Mouse (Mus musculus) gastrocnemius, postnatal 4 days (tissue): ENCODE measurements around the gene Jade2. TPM values are rescaled to one million over a fixed set of nuclear protein-coding genes. Genes with fewer than 3 reads are reported as not detected.

Experiments
- DNase-seq, 2 experiments: peaks; one replicate each; pipeline ENCODE4 v3.0.0; 2021 to 2022; ENCODE audit warnings: low spot score in 2 of 2, mixed read lengths in 2 of 2
- total RNA-seq, 2 experiments: library from RNA; stranded (reverse); gene quantifications; 2 replicates each; pipeline ENCODE4 v1.2.3; 2021

Jade2 gene
- total RNA-seq, 2 experiments from 2014 or later = 2.1 to 2.2 TPM

- no peak for DNase-seq
These were observed 20.9 kb downstream of the Jade2 start for GRCm38 (mm10) chr11:51836506-51836905.

- DNase-seq = no peak
These were observed 21.9 kb downstream of the Jade2 start for GRCm38 (mm10) chr11:51835598-51835997.

GRCm38 (mm10) chr11:51834067-51834411, 23.4 kb downstream of the Jade2 start:
- no peak for DNase-seq

GRCm38 (mm10) chr11:51833393-51834066, 23.9 kb downstream of the Jade2 start:
- DNase-seq = no peak

GRCm38 (mm10) chr11:51832992-51833391, 24.5 kb downstream of the Jade2 start:
- no peak for DNase-seq

- DNase-seq = no peak
These were observed 25.2 kb downstream of the Jade2 start for GRCm38 (mm10) chr11:51831962-51832909.

GRCm38 (mm10) chr11:51824867-51825424, 32.5 kb downstream of the Jade2 start:
- no peak for DNase-seq

GRCm38 (mm10) chr11:51823963-51824753, 33.3 kb downstream of the Jade2 start:
- no peak for DNase-seq

- DNase-seq = no peak
These were observed 34.2 kb downstream of the Jade2 start for GRCm38 (mm10) chr11:51823271-51823670.

GRCm38 (mm10) chr11:51822736-51823135, 34.7 kb downstream of the Jade2 start:
- DNase-seq = no peak

GRCm38 (mm10) chr11:51820861-51821260, 36.6 kb downstream of the Jade2 start:
- peak; percentile 79 to 84 for DNase-seq

- DNase-seq = no peak
These were observed 37.5 kb downstream of the Jade2 start for GRCm38 (mm10) chr11:51819964-51820363.

- no peak for DNase-seq
These were observed 38.6 kb downstream of the Jade2 start for GRCm38 (mm10) chr11:51818837-51819236.

GRCm38 (mm10) chr11:51817756-51818155, 39.7 kb downstream of the Jade2 start:
- peak; percentile 89 to 93 for DNase-seq

- DNase-seq = no peak
These were observed 45.4 kb downstream of the Jade2 start for GRCm38 (mm10) chr11:51812022-51812546.

GRCm38 (mm10) chr11:51811230-51811629, 46.2 kb downstream of the Jade2 start:
- no peak for DNase-seq

- DNase-seq = no peak
These were observed 47.7 kb downstream of the Jade2 start for GRCm38 (mm10) chr11:51809632-51810224.

GRCm38 (mm10) chr11:51807108-51807879, 50.2 kb downstream of the Jade2 start:
- DNase-seq = no peak

- DNase-seq = peak in 1 of 2 experiments; percentile 58
These were observed 52.1 kb downstream of the Jade2 start for GRCm38 (mm10) chr11:51805221-51805981.
